Mouse (Mus musculus) brain, embryonic 14.5 days (tissue): ENCODE data around the gene Nt5c1a.

Experiments used
- CTCF ChIP-seq: fragments of 200-500 bp; IDR thresholded peaks from 2 replicates; pipeline ENCODE4 v1.5.1; 2012; ENCODE audit warnings: inconsistent platforms, mild to moderate bottlenecking, moderate library complexity, borderline replicate concordance; ENCODE audit not compliant: insufficient read depth, insufficient read length; ENCODE audit errors: extremely low read depth
- POLR2A ChIP-seq: fragments of 200-500 bp; IDR thresholded peaks from 2 replicates; pipeline ENCODE4 v1.6.1; 2012; ENCODE audit warnings: mild to moderate bottlenecking, inconsistent platforms, borderline replicate concordance; ENCODE audit not compliant: poor library complexity, insufficient read depth, insufficient read length, severe bottlenecking; ENCODE audit errors: extremely low read depth

DNA sequence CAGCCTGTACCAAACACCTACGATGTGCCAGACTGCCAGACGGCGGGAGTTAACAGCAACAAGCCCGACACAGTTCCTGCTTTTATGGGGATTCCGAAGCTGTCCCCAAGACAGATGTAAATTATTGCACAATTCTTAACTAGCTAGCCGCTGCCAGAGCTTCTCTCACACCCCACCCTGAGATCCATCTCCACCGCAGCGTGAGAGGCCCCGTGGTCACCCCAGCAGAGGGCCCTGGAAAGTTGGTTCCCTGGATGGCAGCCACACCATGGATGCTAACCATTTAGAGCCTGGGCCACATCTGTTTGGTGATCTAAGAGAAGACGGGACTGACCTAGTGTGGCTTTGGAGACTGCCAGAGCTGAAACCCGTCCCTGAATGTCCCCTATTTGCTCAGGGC, 27.9 kb downstream of the Nt5c1a start:
- TF ChIP-seq CTCF, result no peak
- no peak for TF ChIP-seq POLR2A
